Mouse (Mus musculus) CH12.LX (cell line): ENCODE data around the gene Fam186b. TPM values are rescaled to one million over a fixed set of nuclear protein-coding genes. Genes with fewer than 3 reads are reported as not detected.

Source experiments
- DNase-seq: peaks from one replicate; pipeline ENCODE4 v3.0.0-alpha.2; 2013; ENCODE audit errors: extremely low read depth
- H3K27ac ChIP-seq: 2 replicates; pipeline ENCODE4 v1.5.1; 2012; ENCODE audit warnings: low read depth, mild to moderate bottlenecking, control low read depth, moderate library complexity; ENCODE audit not compliant: insufficient read depth
- H3K27me3 ChIP-seq: replicated peaks from 2 replicates; pipeline ENCODE3; 2012; ENCODE audit warnings: inconsistent platforms
- H3K36me3 ChIP-seq, 2 experiments: replicated peaks in 1 of 2; 2 replicates each; pipeline versions ENCODE3 to v1.6.1; 2012; ENCODE audit warnings: inconsistent platforms in 1 of 2, low read length in 1 of 2, mild to moderate bottlenecking in 1 of 2, mixed read lengths in 1 of 2, moderate library complexity in 1 of 2; ENCODE audit not compliant: control insufficient read depth in 1 of 2, insufficient read depth in 1 of 2
- H3K4me1 ChIP-seq, 2 experiments: 2 replicates each; pipeline ENCODE4 v1.6.1; 2012; ENCODE audit warnings: inconsistent platforms in 1 of 2, moderate library complexity in 1 of 2; ENCODE audit not compliant: insufficient read depth in 2 of 2, control insufficient read depth in 1 of 2
- H3K4me2 ChIP-seq: 2 replicates; pipeline ENCODE4 v1.6.1; 2012; ENCODE audit warnings: low read depth, mild to moderate bottlenecking, control low read depth; ENCODE audit not compliant: poor library complexity, insufficient read depth, severe bottlenecking
- H3K4me3 ChIP-seq, 3 experiments: fragments of 150-350 bp in 1 of 3; sonication (generic) in 1 of 3; replicated peaks in 1 of 3; 2 replicates each; pipeline versions ENCODE3 to v1.5.1; 2011 to 2012; ENCODE audit warnings: low read depth in 2 of 3, low read length in 2 of 3, mild to moderate bottlenecking in 2 of 3, moderate library complexity in 2 of 3, control low read depth in 1 of 3, improper control_type of control experiment in 1 of 3, inconsistent platforms in 1 of 3, mixed read lengths in 1 of 3; ENCODE audit not compliant: poor library complexity in 1 of 3
- H3K79me2 ChIP-seq: replicated peaks from 2 replicates; pipeline ENCODE4 v1.6.1; 2012; ENCODE audit warnings: mild to moderate bottlenecking, moderate library complexity; ENCODE audit not compliant: control insufficient read depth, poor library complexity, insufficient read depth, severe bottlenecking; ENCODE audit errors: extremely low read depth
- H3K9ac ChIP-seq: 2 replicates; pipeline ENCODE4 v1.6.1; 2012; ENCODE audit warnings: low read depth, mild to moderate bottlenecking, control low read depth, moderate library complexity; ENCODE audit not compliant: insufficient read depth
- H3K9me3 ChIP-seq: replicated peaks from 2 replicates; pipeline ENCODE3; 2012; ENCODE audit warnings: low read length, inconsistent platforms, mixed read lengths
- BHLHE40 ChIP-seq: IDR thresholded peaks from 2 replicates; pipeline ENCODE4 v1.6.1; 2011; ENCODE audit warnings: mild to moderate bottlenecking, low read depth, low read length, improper control_type of control experiment
- CHD1 ChIP-seq: IDR thresholded peaks from 2 replicates; pipeline ENCODE4 v1.6.1; 2012; ENCODE audit warnings: low read depth, low read length, improper control_type of control experiment, inconsistent platforms
- CHD2 ChIP-seq: IDR thresholded peaks from 2 replicates; pipeline ENCODE4 v1.6.1; 2011; ENCODE audit warnings: low read length, improper control_type of control experiment
- CTCF ChIP-seq, 2 experiments: IDR thresholded peaks in 1 of 2; conservative IDR thresholded peaks in 1 of 2; 2 replicates each; pipeline ENCODE4 v1.5.1; 2011 to 2012; ENCODE audit warnings: low read depth in 2 of 2, low read length in 2 of 2, improper control_type of control experiment in 1 of 2, inconsistent platforms in 1 of 2, mild to moderate bottlenecking in 1 of 2, moderate library complexity in 1 of 2
- E2F4 ChIP-seq: IDR thresholded peaks from 2 replicates; pipeline ENCODE4 v1.6.1; 2011; ENCODE audit warnings: low read depth, low read length, improper control_type of control experiment; ENCODE audit not compliant: insufficient replicate concordance
- ELF1 ChIP-seq: IDR thresholded peaks from 2 replicates; pipeline ENCODE4 v1.6.1; 2014; ENCODE audit warnings: low read depth, mild to moderate bottlenecking, inconsistent platforms, low read length, improper control_type of control experiment
- EP300 ChIP-seq: IDR thresholded peaks from 2 replicates; pipeline ENCODE4 v1.6.1; 2011; ENCODE audit warnings: low read length, improper control_type of control experiment
- ETS1 ChIP-seq: conservative IDR thresholded peaks from 2 replicates; pipeline ENCODE4 v1.6.1; 2012; ENCODE audit warnings: low read depth, mild to moderate bottlenecking, inconsistent platforms, low read length, improper control_type of control experiment, moderate library complexity
- GABPA ChIP-seq: IDR thresholded peaks from 2 replicates; pipeline ENCODE4 v1.6.1; 2012; ENCODE audit warnings: low read depth, low read length, improper control_type of control experiment, inconsistent platforms; ENCODE audit not compliant: insufficient replicate concordance
- HCFC1 ChIP-seq: IDR thresholded peaks from 2 replicates; pipeline ENCODE4 v1.6.1; 2012; ENCODE audit warnings: low read depth, mild to moderate bottlenecking, inconsistent platforms, low read length, improper control_type of control experiment
- IRF4 ChIP-seq: IDR thresholded peaks from 2 replicates; pipeline ENCODE4 v1.6.1; 2014; ENCODE audit warnings: low read depth, mild to moderate bottlenecking, inconsistent platforms, low read length, improper control_type of control experiment
- JUN ChIP-seq: IDR thresholded peaks from 2 replicates; pipeline ENCODE4 v1.6.1; 2011; ENCODE audit warnings: low read depth, mild to moderate bottlenecking, low read length, improper control_type of control experiment, moderate library complexity; ENCODE audit not compliant: insufficient read depth
- JUND ChIP-seq: conservative IDR thresholded peaks from 2 replicates; pipeline ENCODE4 v1.6.1; 2011; ENCODE audit warnings: low read depth, low read length, improper control_type of control experiment
- KAT2A ChIP-seq: IDR thresholded peaks from 2 replicates; pipeline ENCODE4 v1.6.1; 2012; ENCODE audit warnings: low read length, improper control_type of control experiment, inconsistent platforms; ENCODE audit not compliant: insufficient replicate concordance
- MAFK ChIP-seq: IDR thresholded peaks from 2 replicates; pipeline ENCODE4 v1.6.1; 2011; ENCODE audit warnings: low read length, improper control_type of control experiment; ENCODE audit not compliant: insufficient replicate concordance
- MAX ChIP-seq: IDR thresholded peaks from 2 replicates; pipeline ENCODE4 v1.6.1; 2011; ENCODE audit warnings: low read length, improper control_type of control experiment
- MAZ ChIP-seq: IDR thresholded peaks from 2 replicates; pipeline ENCODE4 v1.6.1; 2012; ENCODE audit warnings: low read depth, mild to moderate bottlenecking, inconsistent platforms, low read length, improper control_type of control experiment, moderate library complexity
- MEF2A ChIP-seq: IDR thresholded peaks from 2 replicates; pipeline ENCODE4 v1.6.1; 2014; ENCODE audit warnings: low read depth, mild to moderate bottlenecking, inconsistent platforms, low read length, improper control_type of control experiment, borderline replicate concordance
- MXI1 ChIP-seq: IDR thresholded peaks from 2 replicates; pipeline ENCODE4 v1.6.1; 2011; ENCODE audit warnings: mild to moderate bottlenecking, low read depth, low read length, improper control_type of control experiment
- MYC ChIP-seq: IDR thresholded peaks from 2 replicates; pipeline ENCODE4 v1.6.1; 2011; ENCODE audit warnings: low read depth, mild to moderate bottlenecking, improper control_type of control experiment, low read length
- NELFE ChIP-seq: IDR thresholded peaks from 2 replicates; pipeline ENCODE4 v1.6.1; 2011; ENCODE audit warnings: low read depth, low read length, improper control_type of control experiment
- NRF1 ChIP-seq: IDR thresholded peaks from 2 replicates; pipeline ENCODE4 v1.6.1; 2014; ENCODE audit warnings: low read depth, mild to moderate bottlenecking, inconsistent platforms, low read length, improper control_type of control experiment, moderate library complexity
- PAX5 ChIP-seq: IDR thresholded peaks from 2 replicates; pipeline ENCODE4 v1.6.1; 2012; ENCODE audit warnings: low read length, inconsistent platforms, mixed read lengths
- POLR2A ChIP-seq: IDR thresholded peaks from 2 replicates; pipeline ENCODE4 v1.6.1; 2011; ENCODE audit warnings: low read depth, mild to moderate bottlenecking, improper control_type of control experiment, low read length
- POLR2AphosphoS2 ChIP-seq: IDR thresholded peaks from 2 replicates; pipeline ENCODE4 v1.6.1; 2011; ENCODE audit warnings: low read depth, low read length, improper control_type of control experiment
- RAD21 ChIP-seq: IDR thresholded peaks from 2 replicates; pipeline ENCODE4 v1.6.1; 2011; ENCODE audit warnings: low read depth, mild to moderate bottlenecking, low read length, improper control_type of control experiment, moderate library complexity
- RCOR1 ChIP-seq: conservative IDR thresholded peaks from 2 replicates; pipeline ENCODE4 v1.6.1; 2012; ENCODE audit warnings: low read depth, mild to moderate bottlenecking, inconsistent platforms, low read length, improper control_type of control experiment
- SIN3A ChIP-seq: IDR thresholded peaks from 2 replicates; pipeline ENCODE4 v1.6.1; 2012; ENCODE audit warnings: low read length, improper control_type of control experiment, inconsistent platforms
- SMC3 ChIP-seq: IDR thresholded peaks from 2 replicates; pipeline ENCODE4 v1.6.1; 2011; ENCODE audit warnings: low read depth, low read length, improper control_type of control experiment
- TBP ChIP-seq: conservative IDR thresholded peaks from 2 replicates; pipeline ENCODE4 v1.6.1; 2011; ENCODE audit warnings: low read depth, low read length, improper control_type of control experiment
- TCF12 ChIP-seq: IDR thresholded peaks from 2 replicates; pipeline ENCODE4 v1.6.1; 2014; ENCODE audit warnings: low read depth, mild to moderate bottlenecking, inconsistent platforms, low read length, improper control_type of control experiment
- UBTF ChIP-seq: IDR thresholded peaks from 2 replicates; pipeline ENCODE4 v1.6.1; 2012; ENCODE audit warnings: low read depth, mild to moderate bottlenecking, inconsistent platforms, low read length, improper control_type of control experiment, moderate library complexity
- USF1 ChIP-seq: IDR thresholded peaks from 2 replicates; pipeline ENCODE4 v1.6.1; 2014; ENCODE audit warnings: low read depth, mild to moderate bottlenecking, inconsistent platforms, low read length, improper control_type of control experiment
- USF2 ChIP-seq: conservative IDR thresholded peaks from 2 replicates; pipeline ENCODE4 v1.6.1; 2011; ENCODE audit warnings: low read depth, low read length, improper control_type of control experiment
- ZC3H11A ChIP-seq: IDR thresholded peaks from 2 replicates; pipeline ENCODE4 v1.6.1; 2012; ENCODE audit warnings: low read depth, mild to moderate bottlenecking, inconsistent platforms, low read length, improper control_type of control experiment
- ZKSCAN1 ChIP-seq: IDR thresholded peaks from 2 replicates; pipeline ENCODE4 v1.6.1; 2012; ENCODE audit warnings: low read depth, inconsistent platforms, low read length, improper control_type of control experiment, borderline replicate concordance
- ZMIZ1 ChIP-seq: IDR thresholded peaks from 2 replicates; pipeline ENCODE4 v1.6.1; 2012; ENCODE audit warnings: low read depth, mild to moderate bottlenecking, inconsistent platforms, low read length, improper control_type of control experiment
- ZNF384 ChIP-seq: IDR thresholded peaks from 2 replicates; pipeline ENCODE4 v1.6.1; 2012; ENCODE audit warnings: low read depth, low read length, improper control_type of control experiment, inconsistent platforms
- dilution Hi-C: fragments of 300-500 bp; cut with MboI; formaldehyde crosslinking; loops from 2 replicates; pipeline ENCODE4 v1.14.3; 2020; ENCODE audit warnings: low sequenced_read_pairs; ENCODE audit not compliant: extremely low pct_unique_long_range_greater_than_20kb, extremely low pct_ligation_motif_present
- in situ Hi-C: fragments of 300-500 bp; cut with MboI; formaldehyde crosslinking; loops from 3 replicates; pipeline ENCODE4 v1.14.3; 2019; ENCODE audit warnings: low sequenced_read_pairs, low pct_ligation_motif_present, low pct_unique_long_range_greater_than_20kb, mixed read lengths
- polyA plus RNA-seq: library from polyadenylated mRNA; unstranded; fragments of >175 nt; gene quantifications from 2 replicates; pipeline ENCODE4 v1.2.1, GENCODE M21; 2012; ENCODE audit warnings: low read depth; ENCODE audit not compliant: insufficient read length
- total RNA-seq, 2 experiments: library from RNA; depleted of rRNA; stranded (reverse); fragments of 300-350 nt in 1 of 2; fragments of >200 nt in 1 of 2; gene quantifications; 2 replicates each; pipeline ENCODE4 v1.2.3; 2012 to 2014

Gene Fam186b
- total and polyA plus RNA-seq, 3 experiments, result 0.04 to 0.11 TPM; not detected in 1

- dilution Hi-C loops (no loop called here), in situ Hi-C loops (no loop called here)
- Histone ChIP-seq H3K4me1 (peaks cover 55 to 93% of the 10 kb centered on the region in 2 experiments), H3K4me3 (no peak overlapping the region), H3K4me2 (0 out of 2 replicates have a peak overlapping the region, but pooled peaks have one; percentile 11), H3K9ac (no peak overlapping the region), H3K79me2 (peaks cover 9% of the 10 kb centered on the region), H3K27me3 (no peaks in the 10 kb centered on the region), H3K9me3 (no peaks in the 10 kb centered on the region), H3K36me3 (peaks cover 0 to 29% of the 10 kb centered on the region in 2 experiments), H3K27ac (no peak overlapping the region)
- no peak; the same call in 1 of the 2 replicates for TF ChIP-seq CHD1
- TF ChIP-seq KAT2A, result 0 out of 2 replicates have a peak, but pooled peaks have one; percentile 17
- peak; percentile 39; the same call in 1 of the 2 replicates for TF ChIP-seq POLR2A
- no peak for TF ChIP-seq ZNF384
- TF ChIP-seq MAZ, result peak; percentile 63; the same call in 1 of the 2 replicates
- TF ChIP-seq USF2, result no peak
- TF ChIP-seq GABPA, result peak; percentile 79
- no peak for TF ChIP-seq POLR2AphosphoS2
- peak; percentile 85 for TF ChIP-seq ETS1
- TF ChIP-seq MEF2A, result no peak; the same call in 1 of the 2 replicates
- TF ChIP-seq MXI1, result peak; percentile 35; the same call in 1 of the 2 replicates
- TF ChIP-seq USF1, result no peak
- no peak for TF ChIP-seq RCOR1
- TF ChIP-seq RAD21, result no peak; the same call in 1 of the 2 replicates
- no peak for TF ChIP-seq ZKSCAN1
- peak; percentile 53 for TF ChIP-seq BHLHE40
- TF ChIP-seq IRF4, result peak; percentile 65; the same call in 1 of the 2 replicates
- peak; percentile 59 for TF ChIP-seq ELF1
- TF ChIP-seq HCFC1, result peak; percentile 33
- TF ChIP-seq ZC3H11A, result no peak
- TF ChIP-seq JUN, result no peak
- TF ChIP-seq SIN3A, result no peak; the same call in 1 of the 2 replicates
- peak; percentile 60; the same call in 1 of the 2 replicates for TF ChIP-seq TCF12
- TF ChIP-seq CHD2, result no peak
- no peak for TF ChIP-seq MAFK
- TF ChIP-seq MYC, result no peak; the same call in 1 of the 2 replicates
- TF ChIP-seq TBP, result 0 out of 2 replicates have a peak, but pooled peaks have one; percentile 31
- no peak for TF ChIP-seq ZMIZ1
- TF ChIP-seq JUND, result no peak
- no peak for TF ChIP-seq E2F4
- peak; percentile 66; the same call in 1 of the 2 replicates for TF ChIP-seq EP300
- no peak for TF ChIP-seq NRF1
- 0 out of 2 replicates have a peak, but pooled peaks have one; percentile 13 for TF ChIP-seq MAX
- no peak for TF ChIP-seq CTCF (conservative IDR thresholded peaks at IDR 0.05 in 1 of 2, IDR thresholded peaks at IDR 0.05 in 1 of 2; ENCODE audit: low read depth in 2 of 2, low read length in 2 of 2)
- no peak for TF ChIP-seq SMC3
- TF ChIP-seq PAX5, result no peak
- TF ChIP-seq UBTF, result no peak
- TF ChIP-seq NELFE, result no peak
- DNase-seq, result peak; percentile 94
These were observed 45.4 kb upstream of the Fam186b start for GRCm38 (mm10) chr15:99341102-99341501.
